Comparison of ENCODE assay signal across 13 mouse cellular contexts in the genomic region with DNA sequence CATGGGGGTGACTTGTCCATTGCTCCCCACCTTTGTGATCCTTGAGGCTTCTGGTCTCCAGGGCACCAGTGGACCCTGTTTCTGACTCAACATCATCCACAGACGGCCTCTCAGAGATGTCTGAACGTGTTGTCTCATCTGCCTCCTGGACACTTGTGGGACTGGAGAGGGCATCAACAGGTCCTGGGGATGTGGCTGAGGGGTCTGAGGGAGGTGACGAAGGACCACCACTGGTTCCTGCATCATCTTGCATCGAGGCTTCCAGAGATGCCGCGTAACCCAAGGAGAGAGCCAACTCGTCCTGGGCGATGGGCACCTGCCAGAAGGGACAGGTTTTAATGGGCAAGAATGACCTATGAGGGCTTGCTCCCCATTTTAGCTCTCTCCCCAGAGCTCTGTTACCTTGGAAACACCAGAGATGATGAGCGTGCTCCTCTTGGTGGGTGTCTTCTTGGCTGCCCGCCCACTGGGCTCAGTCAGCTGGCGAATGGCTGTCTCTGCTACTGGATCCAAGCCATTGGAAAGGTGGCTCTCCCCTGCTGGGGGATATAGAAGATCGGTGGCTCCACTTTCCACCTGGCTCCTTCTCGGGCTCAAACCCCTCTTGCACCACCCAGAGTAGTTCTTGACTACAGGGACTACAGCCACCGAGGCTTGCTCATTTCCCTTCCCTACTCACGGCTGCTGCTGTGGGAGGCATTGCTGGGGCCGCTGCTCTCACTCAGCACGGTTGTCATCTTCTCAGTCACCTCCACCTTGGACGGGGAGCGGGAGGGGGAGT. TPM values are rescaled to one million over a fixed set of nuclear protein-coding genes. Genes with fewer than 3 reads are reported as not detected.
DNase-seq lines count a peak whose midpoint lies in the region; TF ChIP-seq lines count a peak whose summit lies in the region.
"Had no signal": no experiment of that assay in that cellular context is flagged by ENCODE, and none has a peak within 500 bp of the region (broad histone marks: within the 10 kb centered on the region; RNA-seq: fewer than 3 reads in every experiment).

No protein-coding gene starts in this region.

- peaks cover 9% of the 10 kb centered on the region for H3K4me1 ChIP-seq in cortical plate, adult 2 months (ENCODE audit: control insufficient read depth, insufficient read depth, low read length)

- TF ChIP-seq POLR2A in cortical plate, adult 2 months (IDR thresholded peaks at IDR 0.05; ENCODE audit: extremely low read depth, insufficient read depth, low read length) = no peak

- no peak overlapping the region for H3K4me3 ChIP-seq in cortical plate, adult 2 months (ENCODE audit: insufficient read depth, low read length)
- H3K4me3 ChIP-seq: embryonic facial prominence, embryonic 15.5 days had no signal

- intact Hi-C loops in gastrocnemius, postnatal 14 days (cut with DNase I; ENCODE audit: low total_unique reads) = no loop called here

- H3K27ac ChIP-seq in cortical plate, adult 2 months (ENCODE audit: insufficient read depth, low read length) = peak overlapping the region; percentile 66
- H3K27ac ChIP-seq: embryonic facial prominence, embryonic 15.5 days; macrophage had no signal

- DNase-seq in cerebellum, adult 11 months = peak; percentile 57
- DNase-seq in cerebellum, adult 8-10 months = no peak
- peak; percentile 63 to 78 for DNase-seq in layer of hippocampus, postnatal 25 days (ENCODE audit: extremely low spot score in 1 of 2, low spot score in 1 of 2)
- DNase-seq in right cerebral cortex, adult 2 months (ENCODE audit: low spot score in 2 of 2) = peak; percentile 87 to 88
- DNase-seq in heart, adult 9 months (ENCODE audit: low spot score in 2 of 2) = no peak
- no peak for DNase-seq in kidney, postnatal 14 days
- no peak for DNase-seq in gastrocnemius, postnatal 14 days
- DNase-seq: gastrocnemius, postnatal 10 days; heart, postnatal 10 days; kidney, adult 8-10 months had no signal

- TF ChIP-seq CTCF in cortical plate, adult 2 months (IDR thresholded peaks at IDR 0.05; ENCODE audit: extremely low read depth, insufficient read depth, low read length) = no peak

RNA-seq across cellular contexts. Expression of a gene that starts 6.4 kb away (rescaled TPM):
- 203 and 213 TPM in 2 replicates for polyA plus RNA-seq in cortical plate, adult 2 months (2012; rRNA removed)
- total RNA-seq in layer of hippocampus, postnatal 25 days (2021) = 100 to 1,000 TPM; 196 to 200 TPM
- total RNA-seq in gastrocnemius, postnatal 14 days (2021) = 10 to 100 TPM; 12.1 to 13.7 TPM

RNA-seq across cellular contexts. Expression of a gene that starts 8.2 kb away (rescaled TPM):
- 27.6 and 33.6 TPM in 2 replicates for polyA plus RNA-seq in cortical plate, adult 2 months (2012; rRNA removed)
- 10 to 100 TPM; 28.1 to 31.2 TPM for total RNA-seq in layer of hippocampus, postnatal 25 days (2021)
- 1 to 10 TPM; 5.8 to 6.0 TPM for total RNA-seq in gastrocnemius, postnatal 14 days (2021)

RNA-seq across cellular contexts. Expression of a gene that starts 12.2 kb away (rescaled TPM):
- polyA plus RNA-seq in cortical plate, adult 2 months (2012; rRNA removed) = 18.0 and 19.3 TPM in 2 replicates
- total RNA-seq in layer of hippocampus, postnatal 25 days (2021) = 10 to 100 TPM; 14.2 to 15.8 TPM
- 10 to 100 TPM; 12.5 to 14.0 TPM for total RNA-seq in gastrocnemius, postnatal 14 days (2021)

RNA-seq across cellular contexts. Expression of a gene that starts 20.8 kb away (rescaled TPM):
- 64.8 and 68.3 TPM in 2 replicates for polyA plus RNA-seq in cortical plate, adult 2 months (2012; rRNA removed)
- 10 to 100 TPM; 50.6 to 58.4 TPM for total RNA-seq in layer of hippocampus, postnatal 25 days (2021)
- total RNA-seq in gastrocnemius, postnatal 14 days (2021) = 10 to 100 TPM; 21.7 to 24.8 TPM

RNA-seq across cellular contexts. Expression of a gene that starts 25.3 kb away (rescaled TPM):
- polyA plus RNA-seq in cortical plate, adult 2 months (2012; rRNA removed) = 86.3 and 91.1 TPM in 2 replicates
- total RNA-seq in layer of hippocampus, postnatal 25 days (2021) = 10 to 100 TPM; 65.0 to 79.6 TPM
- total RNA-seq in gastrocnemius, postnatal 14 days (2021) = under 1 TPM; 0.58 to 0.94 TPM
- polyA plus RNA-seq: macrophage had no signal

Comparison
In these comparisons a context has a peak if more than half of its experiments do, and no peak if none do; other contexts are left out.
1. DNase-seq: peak in cerebellum, adult 11 months (single experiment), layer of hippocampus, postnatal 25 days (2 of 2) and right cerebral cortex, adult 2 months (2 of 2); none in cerebellum, adult 8-10 months (single experiment), heart, adult 9 months (0 of 2), kidney, postnatal 14 days (single experiment) and gastrocnemius, postnatal 14 days (single experiment).
2. RNA of a gene that starts 6.4 kb away (total RNA-seq): 196 to 200 TPM in layer of hippocampus, postnatal 25 days; 12.1 to 13.7 TPM in gastrocnemius, postnatal 14 days; every median in the first group is over 10 times any median in the second.
3. RNA of a gene that starts 8.2 kb away (total RNA-seq): 28.1 to 31.2 TPM in layer of hippocampus, postnatal 25 days; 5.8 to 6.0 TPM in gastrocnemius, postnatal 14 days; every median in the first group is over 4 times any median in the second.